Mouse (Mus musculus) lung, embryonic 15.5 days (tissue): ENCODE measurements around the gene Nkx2-2. TPM values are rescaled to one million over a fixed set of nuclear protein-coding genes. Genes with fewer than 3 reads are reported as not detected.
A peak's percentile ranks its signal among the peaks of the same experiment; 100 is the strongest.
"Not testable (repeated sequence)": the region's sequence is repeated elsewhere in the genome, so short reads cannot be mapped to it uniquely, and the experiment has no call there.

Source experiments
- ATAC-seq: fragments of 200-750 bp; cut with Nextera tagmentation; 2 replicates; pipeline ENCODE4 v1.8.0; 2017; ENCODE audit warnings: moderate number of reproducible peaks, borderline replicate concordance; ENCODE audit not compliant: low FRiP score, low TSS enrichment; ENCODE audit errors: extremely low read depth
- H3K27ac ChIP-seq: fragments of 300-500 bp; sonication (generic); 2 replicates; pipeline ENCODE4 v1.5.1; 2015; ENCODE audit warnings: moderate library complexity, mild to moderate bottlenecking, inconsistent platforms
- H3K27me3 ChIP-seq: fragments of 300-500 bp; sonication (generic); 2 replicates; pipeline ENCODE4 v1.6.1; 2015; ENCODE audit warnings: inconsistent platforms
- H3K36me3 ChIP-seq: fragments of 300-500 bp; sonication (generic); 2 replicates; pipeline ENCODE4 v1.6.1; 2015; ENCODE audit warnings: inconsistent platforms
- H3K4me1 ChIP-seq: fragments of 300-500 bp; sonication (generic); 2 replicates; pipeline ENCODE4 v1.6.1; 2015; ENCODE audit warnings: inconsistent platforms
- H3K4me2 ChIP-seq: fragments of 300-500 bp; sonication (generic); 2 replicates; pipeline ENCODE4 v1.6.1; 2015; ENCODE audit warnings: inconsistent platforms, mild to moderate bottlenecking, moderate library complexity
- H3K4me3 ChIP-seq: fragments of 300-500 bp; sonication (generic); 2 replicates; pipeline ENCODE4 v1.5.1; 2015; ENCODE audit warnings: mild to moderate bottlenecking, inconsistent platforms
- H3K9ac ChIP-seq: fragments of 300-500 bp; sonication (generic); 2 replicates; pipeline ENCODE4 v1.6.1; 2015; ENCODE audit warnings: inconsistent platforms
- H3K9me3 ChIP-seq: fragments of 300-500 bp; sonication (generic); 2 replicates; pipeline ENCODE4 v1.6.1; 2016; ENCODE audit warnings: inconsistent platforms
- WGBS: fragments of 180-500 bp; shearing (Covaris S2); methylation state at CpG from one replicate; pipeline ENCODE4 v1.1.7; 2015; 5-methylcytosine and 5-hydroxymethylcytosine counted together
- polyA plus RNA-seq: library from polyadenylated mRNA; unstranded; fragments of >200 nt; fragmentation: Nextera tagmentation; extraction: Ambion mirVana; gene quantifications from 2 replicates; pipeline ENCODE4 v1.2.1, GENCODE M21; 2015

Gene Nkx2-2
- polyA plus RNA-seq, 1 experiment from 2014 or later: not detected

GRCm38 (mm10) chr2:147178091-147179059 lies 15.7 kb downstream of the Nkx2-2 start:
- Histone ChIP-seq H3K27ac (no peak overlapping the region), H3K27me3 (peaks cover 81% of the 10 kb centered on the region), H3K36me3 (no peaks in the 10 kb centered on the region), H3K4me3 (peak overlapping the region; percentile 24), H3K9me3 (no peaks in the 10 kb centered on the region), H3K4me1 (peaks cover 15% of the 10 kb centered on the region), H3K4me2 (peak overlapping the region; percentile 53), H3K9ac (no peak overlapping the region)
- WGBS: 2% methylated on average over 39 of the region's 39 CpGs
- peak; percentile 72; the same call in 1 of the 2 replicates for ATAC-seq

- no peak for ATAC-seq
- no peak overlapping the region for H3K9ac ChIP-seq
- no peaks in the 10 kb centered on the region for H3K36me3 ChIP-seq
- peaks cover 11% of the 10 kb centered on the region for H3K4me1 ChIP-seq
- WGBS: 6% methylated on average over 10 of the region's 10 CpGs
- H3K4me2 ChIP-seq: peak overlapping the region; percentile 53
- peaks cover 74% of the 10 kb centered on the region for H3K27me3 ChIP-seq
- H3K9me3 ChIP-seq: no peaks in the 10 kb centered on the region
- H3K27ac ChIP-seq: no peak overlapping the region
- H3K4me3 ChIP-seq: peak overlapping the region; percentile 24
These were observed 16.4 kb downstream of the Nkx2-2 start for GRCm38 (mm10) chr2:147177672-147178071.

- H3K4me3 ChIP-seq: no peak overlapping the region
- peaks cover 52% of the 10 kb centered on the region for H3K27me3 ChIP-seq
- peaks cover 9% of the 10 kb centered on the region; the same call in 1 of the 2 replicates for H3K4me1 ChIP-seq
- no peak overlapping the region for H3K9ac ChIP-seq
- no peaks in the 10 kb centered on the region for H3K36me3 ChIP-seq
- ATAC-seq: no peak
- 81% methylated on average over 11 of the region's 11 CpGs for WGBS
- no peaks in the 10 kb centered on the region for H3K9me3 ChIP-seq
- no peak overlapping the region for H3K27ac ChIP-seq
- H3K4me2 ChIP-seq: no peak overlapping the region
These were observed 18.7 kb downstream of the Nkx2-2 start for GRCm38 (mm10) chr2:147175296-147175695.

- no peak overlapping the region for H3K27ac ChIP-seq
These were observed 20.3 kb downstream of the Nkx2-2 start for GRCm38 (mm10) chr2:147173751-147174150.

DNA sequence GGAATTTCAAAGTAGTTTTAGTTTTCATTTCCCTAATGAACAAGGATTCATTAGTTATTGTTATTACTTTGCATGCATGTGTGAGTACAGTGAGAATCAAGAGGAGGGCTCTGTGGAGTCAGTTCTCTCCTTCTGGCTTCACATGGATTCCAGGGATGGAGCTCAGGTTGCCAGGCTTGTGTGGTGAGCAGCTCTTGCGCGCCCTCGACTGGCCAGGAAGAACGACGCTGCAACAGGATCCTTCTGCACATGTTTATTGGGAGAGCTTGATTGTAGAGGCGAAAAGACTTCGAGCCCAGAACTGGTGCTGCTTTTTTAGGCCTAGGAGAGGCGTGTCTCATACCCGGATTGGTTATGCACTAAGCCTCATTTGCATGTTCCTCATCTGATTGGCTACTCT lies 23.5 kb downstream of the Nkx2-2 start:
- not testable (repeated sequence) for H3K4me1 ChIP-seq, ATAC-seq, H3K9me3 ChIP-seq, H3K9ac ChIP-seq, H3K36me3 ChIP-seq, H3K4me2 ChIP-seq, H3K27ac ChIP-seq, H3K4me3 ChIP-seq
- H3K27me3 ChIP-seq: peaks cover 15% of the 10 kb centered on the region
- WGBS: 84% methylated on average over 9 of the region's 9 CpGs

More at GRCm38 (mm10) chr2:147173751-147174150, 20.3 kb downstream of the Nkx2-2 start:
- Histone ChIP-seq H3K36me3 (no peaks in the 10 kb centered on the region), H3K4me1 (peaks cover 9% of the 10 kb centered on the region; the same call in 1 of the 2 replicates), H3K27me3 (peaks cover 36% of the 10 kb centered on the region), H3K4me3 (no peak overlapping the region), H3K9me3 (no peaks in the 10 kb centered on the region), H3K9ac (no peak overlapping the region), H3K4me2 (no peak overlapping the region)
- no peak for ATAC-seq

GRCm38 (mm10) chr2:147165863-147166262 lies 28.2 kb downstream of the Nkx2-2 start:
- no peaks in the 10 kb centered on the region for H3K9me3 ChIP-seq
- H3K36me3 ChIP-seq: no peaks in the 10 kb centered on the region
- no peak overlapping the region for H3K4me3 ChIP-seq
- no peak overlapping the region for H3K9ac ChIP-seq
- no peak overlapping the region for H3K27ac ChIP-seq
- no peaks in the 10 kb centered on the region for H3K4me1 ChIP-seq
- no peaks in the 10 kb centered on the region for H3K27me3 ChIP-seq
- ATAC-seq: no peak
- H3K4me2 ChIP-seq: no peak overlapping the region
- WGBS: 78% methylated on average over 1 of the region's 1 CpGs

DNA sequence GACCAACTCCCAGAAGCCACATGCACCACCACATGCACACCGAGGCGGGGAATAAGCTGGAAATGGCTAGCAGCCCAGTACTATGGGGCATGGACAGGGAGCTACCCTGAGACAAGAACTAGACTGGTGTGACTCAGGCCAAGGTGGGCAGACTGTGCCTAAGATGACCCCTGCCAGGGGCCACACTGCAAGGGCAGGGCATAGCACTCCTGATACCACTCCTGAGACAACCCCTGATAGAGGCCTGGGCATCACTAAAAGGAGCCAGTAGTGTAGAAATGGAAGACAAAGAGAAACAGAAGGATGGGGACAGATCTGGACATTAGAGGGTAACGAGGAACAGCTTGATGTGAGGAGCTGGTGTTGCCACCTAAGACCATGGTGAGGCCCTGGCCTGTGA lies 28.7 kb downstream of the Nkx2-2 start:
- Histone ChIP-seq H3K4me1 (no peaks in the 10 kb centered on the region), H3K27me3 (no peaks in the 10 kb centered on the region), H3K4me3 (no peak overlapping the region), H3K36me3 (no peaks in the 10 kb centered on the region), H3K27ac (no peak overlapping the region), H3K9me3 (no peaks in the 10 kb centered on the region), H3K9ac (no peak overlapping the region), H3K4me2 (no peak overlapping the region)
- 81% methylated on average over 3 of the region's 3 CpGs for WGBS
- no peak for ATAC-seq

DNA sequence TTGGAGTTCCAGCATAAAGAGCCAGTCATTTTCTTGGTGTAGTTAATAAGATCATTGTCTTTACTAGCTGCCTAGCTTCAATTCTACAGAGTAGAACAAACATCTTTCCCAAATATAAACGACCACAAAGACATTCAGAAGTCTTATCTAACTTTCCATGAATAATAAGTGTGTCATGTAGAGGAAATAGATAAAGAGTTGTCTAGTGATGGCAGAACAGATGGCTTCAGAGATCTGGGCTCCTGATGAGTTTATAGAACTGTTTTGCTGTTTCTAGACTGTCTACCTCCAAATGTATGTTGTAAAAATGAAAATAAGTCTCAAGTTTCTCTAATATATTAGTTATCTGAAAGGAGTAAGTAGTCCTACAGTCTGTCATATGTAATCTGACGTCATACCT lies 41.5 kb downstream of the Nkx2-2 start:
- Histone ChIP-seq H3K9ac (no peak overlapping the region), H3K36me3 (no peaks in the 10 kb centered on the region), H3K27ac (no peak overlapping the region), H3K4me2 (no peak overlapping the region), H3K9me3 (no peaks in the 10 kb centered on the region), H3K27me3 (no peaks in the 10 kb centered on the region), H3K4me1 (no peaks in the 10 kb centered on the region), H3K4me3 (no peak overlapping the region)
- no peak for ATAC-seq
- 44% methylated on average over 2 of the region's 2 CpGs for WGBS

Other genes with a start within 250 kb of the Nkx2-2 start
- gene Xrn2, start 181.2 kb downstream of the Nkx2-2 start, polyA plus RNA-seq: 77.3 and 77.6 TPM in 2 replicates
- gene Nkx2-4, start 108.8 kb downstream of the Nkx2-2 start, polyA plus RNA-seq: not detected in 2 replicates
- gene Pax1, start 167.7 kb upstream of the Nkx2-2 start, polyA plus RNA-seq: 0.50 and 3.1 TPM in 2 replicates